Mouse (Mus musculus): Measurements from ENCODE around the gene Ppp2r5b. TPM values are rescaled to one million over a fixed set of nuclear protein-coding genes. Genes with fewer than 3 reads are reported as not detected.
A peak's percentile ranks its signal among the peaks of the same experiment; 100 is the strongest.

Gene Ppp2r5b
- polyA plus RNA-seq, 1 experiment = 32.1 TPM

- no peak overlapping the region for H3K4me3 ChIP-seq (ENCODE audit: insufficient read depth, low read depth, low read length)
- peaks cover 3% of the 10 kb centered on the region; the same call in 1 of the 2 replicates for H3K4me1 ChIP-seq (ENCODE audit: control insufficient read depth, insufficient read depth, low read length)
- H3K36me3 ChIP-seq (ENCODE audit: control insufficient read depth, insufficient read depth, low read length) = peaks cover 2% of the 10 kb centered on the region; the same call in 1 of the 2 replicates
- no peak for DNase-seq
- H3K27ac ChIP-seq (ENCODE audit: insufficient read depth, low read depth, low read length) = no peak overlapping the region
- no peak for TF ChIP-seq CTCF (conservative IDR thresholded peaks at IDR 0.05; ENCODE audit: insufficient read depth, insufficient read length, low read depth, low read length)
- no peak for TF ChIP-seq POLR2A (IDR thresholded peaks at IDR 0.05; ENCODE audit: low read depth, low read length)
- no peaks in the 10 kb centered on the region for H3K27me3 ChIP-seq (replicated peaks; ENCODE audit: control insufficient read depth, insufficient read depth, low read length)
- WGBS = 90% methylated on average over 5 of the region's 5 CpGs
These were observed 7.6 kb upstream of the Ppp2r5b start for GRCm38 (mm10) chr19:6243226-6243625.

DNA sequence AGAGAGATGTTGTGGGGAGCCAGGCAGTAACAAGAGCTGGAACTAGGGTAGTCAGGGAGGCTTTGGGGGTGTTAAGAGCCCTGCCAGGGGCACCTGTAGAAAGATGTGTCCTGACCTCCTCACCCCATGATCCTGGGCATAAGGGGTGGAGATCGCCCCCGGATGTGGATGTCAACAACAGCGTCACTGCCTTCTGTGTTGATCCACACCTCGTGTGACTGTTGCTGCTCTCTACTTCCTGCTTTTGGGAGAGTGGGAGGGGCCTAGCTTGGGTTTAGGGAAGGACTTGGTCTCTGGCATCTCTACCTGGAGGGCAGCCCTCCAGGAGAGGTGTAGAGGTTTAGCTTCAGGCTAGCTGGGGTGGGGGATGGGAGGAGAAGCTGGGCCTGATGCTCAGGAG lies 6.6 kb upstream of the Ppp2r5b start:
- no peaks in the 10 kb centered on the region for H3K27me3 ChIP-seq (replicated peaks; ENCODE audit: control insufficient read depth, insufficient read depth, low read length)
- peak; percentile 73 for DNase-seq
- H3K4me1 ChIP-seq (ENCODE audit: control insufficient read depth, insufficient read depth, low read length) = peaks cover 3% of the 10 kb centered on the region; the same call in 1 of the 2 replicates
- peaks cover 2% of the 10 kb centered on the region; the same call in 1 of the 2 replicates for H3K36me3 ChIP-seq (ENCODE audit: control insufficient read depth, insufficient read depth, low read length)
- 0% methylated on average over 4 of the region's 4 CpGs for WGBS
- peak overlapping the region; percentile 81 for H3K4me3 ChIP-seq (ENCODE audit: insufficient read depth, low read depth, low read length)
- TF ChIP-seq CTCF (conservative IDR thresholded peaks at IDR 0.05; ENCODE audit: insufficient read depth, insufficient read length, low read depth, low read length) (no peak), POLR2A (IDR thresholded peaks at IDR 0.05; ENCODE audit: low read depth, low read length) (no peak)
- H3K27ac ChIP-seq (ENCODE audit: insufficient read depth, low read depth, low read length) = peak overlapping the region; percentile 79; the same call in 1 of the 2 replicates

GRCm38 (mm10) chr19:6241274-6242107 lies 5.8 kb upstream of the Ppp2r5b start, which contains the start of gene Atg2a:
Gene Atg2a (plus strand): TSS chr19:6241668.
- no peak for TF ChIP-seq CTCF (conservative IDR thresholded peaks at IDR 0.05; ENCODE audit: insufficient read depth, insufficient read length, low read depth, low read length)
- peak; percentile 63 for TF ChIP-seq POLR2A (IDR thresholded peaks at IDR 0.05; ENCODE audit: low read depth, low read length)
- Histone ChIP-seq H3K4me1 (ENCODE audit: control insufficient read depth, insufficient read depth, low read length) (peaks cover 3% of the 10 kb centered on the region; the same call in 1 of the 2 replicates), H3K4me3 (ENCODE audit: insufficient read depth, low read depth, low read length) (peak within 1 kb of the TSS; percentile 81), H3K36me3 (ENCODE audit: control insufficient read depth, insufficient read depth, low read length) (no peaks in the 10 kb centered on the region), H3K27me3 (replicated peaks; ENCODE audit: control insufficient read depth, insufficient read depth, low read length) (no peaks in the 10 kb centered on the region), H3K27ac (ENCODE audit: insufficient read depth, low read depth, low read length) (peak within 1 kb of the TSS; percentile 79)
- under 1% methylated on average over 55 of the region's 55 CpGs for WGBS
- DNase-seq = peak; percentile 99

- H3K4me1 ChIP-seq (ENCODE audit: control insufficient read depth, insufficient read depth, low read length) = peaks cover 3% of the 10 kb centered on the region; the same call in 1 of the 2 replicates
- 43% methylated on average over 5 of the region's 5 CpGs for WGBS
- no peak for DNase-seq
- no peaks in the 10 kb centered on the region for H3K27me3 ChIP-seq (replicated peaks; ENCODE audit: control insufficient read depth, insufficient read depth, low read length)
- TF ChIP-seq POLR2A (IDR thresholded peaks at IDR 0.05; ENCODE audit: low read depth, low read length) (no peak), CTCF (conservative IDR thresholded peaks at IDR 0.05; ENCODE audit: insufficient read depth, insufficient read length, low read depth, low read length) (no peak)
- H3K27ac ChIP-seq (ENCODE audit: insufficient read depth, low read depth, low read length) = peak overlapping the region; percentile 17; the same call in 1 of the 2 replicates
- H3K36me3 ChIP-seq (ENCODE audit: control insufficient read depth, insufficient read depth, low read length) = no peaks in the 10 kb centered on the region
- no peak overlapping the region for H3K4me3 ChIP-seq (ENCODE audit: insufficient read depth, low read depth, low read length)
These were observed 5.1 kb upstream of the Ppp2r5b start for GRCm38 (mm10) chr19:6240725-6241124.

DNA sequence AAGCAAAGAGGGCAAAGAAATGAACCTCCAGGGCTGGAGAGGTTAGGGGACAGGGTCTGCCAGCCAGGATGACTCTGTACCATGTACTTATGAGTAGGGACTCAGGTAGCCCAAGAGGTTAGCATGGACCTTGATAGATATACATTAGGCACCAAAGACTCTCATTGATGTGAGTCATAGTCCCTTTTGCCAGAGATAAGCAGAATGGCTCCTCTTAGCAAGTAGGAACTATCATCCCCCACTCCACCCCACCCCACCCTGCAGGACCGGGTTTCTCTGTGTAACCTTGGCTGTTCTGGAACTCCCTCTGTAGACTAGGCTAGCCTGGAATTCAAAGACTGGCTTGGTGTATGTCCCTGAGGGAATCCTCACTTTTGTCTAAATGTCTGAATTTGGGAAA lies 4.5 kb upstream of the Ppp2r5b start:
- DNase-seq = no peak
- WGBS = 83% methylated on average over 1 of the region's 1 CpGs

GRCm38 (mm10) chr19:6238740-6239139 lies 3.1 kb upstream of the Ppp2r5b start:
- TF ChIP-seq POLR2A (IDR thresholded peaks at IDR 0.05; ENCODE audit: low read depth, low read length) = no peak
- no peak for TF ChIP-seq CTCF (conservative IDR thresholded peaks at IDR 0.05; ENCODE audit: insufficient read depth, insufficient read length, low read depth, low read length)
- DNase-seq = no peak

More for the DNA sequence above, 4.5 kb upstream of the Ppp2r5b start:
- H3K27ac ChIP-seq (ENCODE audit: insufficient read depth, low read depth, low read length) = no peak overlapping the region
- TF ChIP-seq CTCF (conservative IDR thresholded peaks at IDR 0.05; ENCODE audit: insufficient read depth, insufficient read length, low read depth, low read length) (no peak), POLR2A (IDR thresholded peaks at IDR 0.05; ENCODE audit: low read depth, low read length) (no peak)
- H3K4me3 ChIP-seq (ENCODE audit: insufficient read depth, low read depth, low read length) = no peak overlapping the region
- peaks cover 3% of the 10 kb centered on the region; the same call in 1 of the 2 replicates for H3K4me1 ChIP-seq (ENCODE audit: control insufficient read depth, insufficient read depth, low read length)
- H3K27me3 ChIP-seq (replicated peaks; ENCODE audit: control insufficient read depth, insufficient read depth, low read length) = no peaks in the 10 kb centered on the region
- H3K36me3 ChIP-seq (ENCODE audit: control insufficient read depth, insufficient read depth, low read length) = no peaks in the 10 kb centered on the region

DNA sequence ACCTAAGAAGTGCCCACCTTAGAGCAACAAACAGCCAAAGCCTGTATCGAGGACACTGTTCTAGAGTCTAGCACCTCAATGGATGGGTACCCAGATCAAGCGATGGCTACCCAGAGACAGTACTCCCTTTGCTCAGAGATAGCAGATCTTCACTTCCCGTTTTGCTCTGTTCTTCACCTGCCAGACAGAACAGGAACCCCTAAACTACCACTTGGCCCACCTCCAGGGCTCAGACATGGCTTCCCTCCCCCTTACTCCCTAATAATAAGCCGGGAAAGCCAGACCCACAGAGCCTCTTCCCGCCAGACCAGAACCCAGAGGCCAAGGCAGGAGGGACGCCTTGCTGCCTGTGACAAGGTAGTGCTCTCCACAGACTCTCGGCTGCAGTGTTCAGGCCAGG lies 1.2 kb upstream of the Ppp2r5b start:
- TF ChIP-seq CTCF (conservative IDR thresholded peaks at IDR 0.05; ENCODE audit: insufficient read depth, insufficient read length, low read depth, low read length) (no peak), POLR2A (IDR thresholded peaks at IDR 0.05; ENCODE audit: low read depth, low read length) (no peak)
- H3K36me3 ChIP-seq (ENCODE audit: control insufficient read depth, insufficient read depth, low read length) = no peaks in the 10 kb centered on the region
- no peaks in the 10 kb centered on the region for H3K27me3 ChIP-seq (replicated peaks; ENCODE audit: control insufficient read depth, insufficient read depth, low read length)
- no peaks in the 10 kb centered on the region for H3K4me1 ChIP-seq (ENCODE audit: control insufficient read depth, insufficient read depth, low read length)
- no peak overlapping the region for H3K27ac ChIP-seq (ENCODE audit: insufficient read depth, low read depth, low read length)
- H3K4me3 ChIP-seq (ENCODE audit: insufficient read depth, low read depth, low read length) = no peak overlapping the region
- 77% methylated on average over 7 of the region's 7 CpGs for WGBS
- no peak for DNase-seq

More at GRCm38 (mm10) chr19:6238740-6239139, 3.1 kb upstream of the Ppp2r5b start:
- Histone ChIP-seq H3K27ac (ENCODE audit: insufficient read depth, low read depth, low read length) (no peak overlapping the region), H3K4me1 (ENCODE audit: control insufficient read depth, insufficient read depth, low read length) (peaks cover 3% of the 10 kb centered on the region; the same call in 1 of the 2 replicates), H3K27me3 (replicated peaks; ENCODE audit: control insufficient read depth, insufficient read depth, low read length) (no peaks in the 10 kb centered on the region), H3K36me3 (ENCODE audit: control insufficient read depth, insufficient read depth, low read length) (no peaks in the 10 kb centered on the region), H3K4me3 (ENCODE audit: insufficient read depth, low read depth, low read length) (no peak overlapping the region)

Data from kidney, adult 2 months (tissue).